Mouse (Mus musculus) liver, embryonic 16.5 days (tissue): ENCODE measurements around the gene Mt3. TPM values are rescaled to one million over a fixed set of nuclear protein-coding genes. Genes with fewer than 3 reads are reported as not detected.

Experiments
- ATAC-seq: fragments of 200-750 bp; cut with Nextera tagmentation; 2 replicates; pipeline ENCODE4 v1.8.0; 2017; ENCODE audit warnings: low read depth, mild to moderate bottlenecking, moderate number of reproducible peaks, moderate library complexity
- H3K27ac ChIP-seq: fragments of 300-500 bp; sonication (generic); 2 replicates; pipeline ENCODE4 v1.5.1; 2014; ENCODE audit warnings: mild to moderate bottlenecking, low read length
- H3K27me3 ChIP-seq: fragments of 300-500 bp; sonication (generic); 2 replicates; pipeline ENCODE4 v1.6.1; 2014; ENCODE audit warnings: low read depth, low read length, mixed read lengths; ENCODE audit not compliant: control insufficient read depth, insufficient read depth
- H3K36me3 ChIP-seq: fragments of 300-500 bp; sonication (generic); 2 replicates; pipeline ENCODE4 v1.6.1; 2014; ENCODE audit warnings: mild to moderate bottlenecking; ENCODE audit not compliant: control insufficient read depth, insufficient read depth
- H3K4me1 ChIP-seq: fragments of 300-500 bp; sonication (generic); 2 replicates; pipeline ENCODE4 v1.6.1; 2014; ENCODE audit warnings: low read depth, low read length, mixed read lengths; ENCODE audit not compliant: control insufficient read depth
- H3K4me2 ChIP-seq: fragments of 300-500 bp; sonication (generic); 2 replicates; pipeline ENCODE4 v1.6.1; 2014; ENCODE audit warnings: low read depth, low read length, mixed read lengths
- H3K4me3 ChIP-seq: fragments of 300-500 bp; sonication (generic); 2 replicates; pipeline ENCODE4 v1.5.1; 2014; ENCODE audit warnings: low read depth, mild to moderate bottlenecking, low read length
- H3K9ac ChIP-seq: fragments of 300-500 bp; sonication (generic); 2 replicates; pipeline ENCODE4 v1.6.1; 2014; ENCODE audit warnings: low read depth, low read length
- H3K9me3 ChIP-seq: fragments of 300-500 bp; sonication (generic); replicated peaks from 2 replicates; pipeline ENCODE4 v1.6.1; 2016; ENCODE audit warnings: low read length; ENCODE audit not compliant: control insufficient read depth
- WGBS: fragments of 180-500 bp; shearing (Covaris S2); extraction: QIAGEN DNeasy Blood & Tissue Kit; methylation state at CpG from one replicate; pipeline ENCODE4 v1.1.7; 2014; ENCODE audit not compliant: insufficient replicate concordance; 5-methylcytosine and 5-hydroxymethylcytosine counted together
- polyA plus RNA-seq: library from polyadenylated mRNA; unstranded; fragments of >200 nt; fragmentation: Nextera tagmentation; extraction: Ambion mirVana; gene quantifications from 2 replicates; pipeline ENCODE4 v1.2.1, GENCODE M21; 2015

Gene Mt3
- polyA plus RNA-seq, 1 experiment from 2014 or later = 0.18 TPM

- Histone ChIP-seq H3K36me3 (no peaks in the 10 kb centered on the region), H3K4me3 (no peak overlapping the region; the same call in 1 of the 2 replicates), H3K4me2 (peak overlapping the region; percentile 68), H3K27me3 (peaks cover 7% of the 10 kb centered on the region), H3K9ac (peak overlapping the region; percentile 53), H3K4me1 (peaks cover 72% of the 10 kb centered on the region), H3K27ac (peak overlapping the region; percentile 93), H3K9me3 (no peaks in the 10 kb centered on the region)
- 40% methylated on average over 21 of the region's 21 CpGs for WGBS
- no peak for ATAC-seq
Measured at GRCm38 (mm10) chr8:94187290-94188002, 35.0 kb downstream of the Mt3 start.

DNA sequence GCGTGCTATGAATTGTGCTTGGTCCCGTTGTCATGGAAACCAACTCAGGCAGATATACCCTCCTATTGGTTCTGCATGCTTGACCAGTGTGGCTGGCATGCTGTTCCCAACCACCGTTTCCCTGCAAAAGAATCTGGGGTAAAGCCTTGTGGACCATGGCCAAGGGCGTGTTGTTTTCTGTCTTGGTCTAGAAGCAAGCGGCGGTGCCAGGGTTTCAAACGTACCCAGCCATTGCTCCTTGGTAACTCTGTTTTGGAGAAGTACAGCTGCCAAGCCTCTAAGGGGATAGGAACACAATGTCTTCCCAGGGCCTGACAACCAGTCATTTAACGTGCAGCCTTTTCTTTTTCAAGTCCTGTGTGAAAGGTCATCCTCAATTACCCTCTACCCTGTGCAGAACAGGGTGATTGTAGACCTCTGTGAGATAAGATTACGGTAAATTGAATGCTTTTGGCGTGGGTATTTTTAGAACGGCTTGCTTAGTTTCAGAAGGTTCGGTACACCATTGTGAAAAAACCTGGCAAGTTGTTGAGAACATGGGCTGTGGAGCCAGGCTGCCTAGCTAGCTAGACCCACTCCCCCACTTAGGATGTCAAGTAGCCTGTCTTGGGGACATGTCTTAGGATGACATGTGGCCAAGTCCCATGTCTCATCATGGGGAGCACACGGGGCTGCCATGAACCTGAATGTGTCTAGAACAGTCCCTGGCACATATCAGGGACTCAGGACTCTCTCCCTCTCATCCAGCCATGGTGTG is 37.0 kb downstream of the Mt3 start:
- H3K4me2 ChIP-seq = no peak overlapping the region
- 55% methylated on average over 13 of the region's 13 CpGs for WGBS
- peaks cover 53% of the 10 kb centered on the region for H3K4me1 ChIP-seq
- H3K27me3 ChIP-seq = peaks cover 6% of the 10 kb centered on the region
- H3K27ac ChIP-seq = no peak overlapping the region
- H3K9me3 ChIP-seq = no peaks in the 10 kb centered on the region
- no peak overlapping the region for H3K9ac ChIP-seq
- no peak overlapping the region for H3K4me3 ChIP-seq
- no peak for ATAC-seq
- H3K36me3 ChIP-seq = no peaks in the 10 kb centered on the region

DNA sequence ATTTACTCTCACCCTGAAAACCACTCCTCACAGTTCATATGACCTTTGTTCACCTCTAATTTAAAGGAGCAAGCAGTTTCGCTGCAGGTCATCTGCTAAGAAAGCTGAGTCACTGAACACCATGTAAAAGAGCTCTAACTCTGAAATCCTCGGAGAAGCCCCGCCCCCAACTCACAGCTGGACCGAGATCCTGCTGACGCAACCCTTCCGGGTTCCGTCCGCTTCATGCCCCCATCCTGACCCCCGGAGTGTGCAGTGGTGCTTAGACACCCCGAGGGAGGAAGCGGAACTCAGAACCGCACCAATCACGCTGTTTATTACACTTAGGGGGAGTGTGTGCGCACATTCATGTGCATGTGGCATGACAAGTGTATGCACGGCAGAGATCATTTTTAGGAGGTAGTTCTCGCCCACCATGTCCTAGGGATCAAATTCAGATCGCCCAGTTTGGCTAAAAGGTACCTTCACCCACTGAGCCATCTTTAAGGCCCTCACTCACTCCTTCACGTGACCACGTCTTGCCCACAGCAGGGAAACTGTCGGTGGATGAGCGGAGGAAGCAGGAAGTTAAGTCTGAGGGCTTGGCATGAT is 38.8 kb downstream of the Mt3 start:
- H3K9me3 ChIP-seq = no peaks in the 10 kb centered on the region
- H3K36me3 ChIP-seq = no peaks in the 10 kb centered on the region
- peak; percentile 31 for ATAC-seq
- peaks cover 38% of the 10 kb centered on the region for H3K4me1 ChIP-seq
- peak overlapping the region; percentile 56 for H3K4me3 ChIP-seq
- H3K9ac ChIP-seq = peak overlapping the region; percentile 62
- 10% methylated on average over 21 of the region's 21 CpGs for WGBS
- H3K27ac ChIP-seq = peak overlapping the region; percentile 32
- H3K27me3 ChIP-seq = peaks cover 3% of the 10 kb centered on the region
- peak overlapping the region; percentile 84 for H3K4me2 ChIP-seq

GRCm38 (mm10) chr8:94192926-94193325 is 40.5 kb downstream of the Mt3 start:
- H3K27ac ChIP-seq = no peak overlapping the region
- ATAC-seq = no peak
- H3K9me3 ChIP-seq = no peaks in the 10 kb centered on the region
- no peaks in the 10 kb centered on the region for H3K36me3 ChIP-seq
- H3K4me1 ChIP-seq = peaks cover 22% of the 10 kb centered on the region
- no peak overlapping the region for H3K4me3 ChIP-seq
- H3K9ac ChIP-seq = no peak overlapping the region
- 52% methylated on average over 1 of the region's 1 CpGs for WGBS
- H3K4me2 ChIP-seq = no peak overlapping the region
- H3K27me3 ChIP-seq = no peaks in the 10 kb centered on the region; the same call in none of the 2 replicates

DNA sequence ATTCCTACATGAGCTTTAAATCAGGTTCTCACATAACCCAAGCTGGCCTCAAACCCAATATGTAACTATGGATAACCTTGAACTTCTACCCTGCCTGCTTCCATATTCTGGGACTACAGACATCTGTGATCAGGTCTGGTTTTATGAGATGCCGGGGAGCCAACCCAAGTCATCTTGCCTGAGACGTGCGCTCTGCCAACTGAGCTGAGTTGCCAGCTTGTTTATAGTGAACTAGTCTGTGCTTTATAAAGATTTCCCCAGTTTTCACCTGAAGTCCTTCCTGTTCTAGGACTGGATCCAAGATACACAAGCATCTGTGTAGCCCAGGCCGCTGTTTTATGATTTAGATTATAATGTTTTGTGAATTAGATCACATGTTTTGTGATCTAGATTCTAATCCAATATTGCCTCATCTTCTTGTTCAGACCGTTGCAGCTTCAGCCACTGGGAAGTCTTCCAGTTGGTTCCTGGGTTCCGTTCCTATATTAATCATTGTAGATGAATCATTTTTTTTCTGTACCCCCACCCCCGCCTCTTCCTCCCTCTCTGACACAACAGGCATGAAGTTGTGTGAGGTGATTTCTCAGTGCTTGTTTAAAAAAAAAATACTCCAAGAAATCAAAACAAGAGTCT is 42.3 kb downstream of the Mt3 start:
- 71% methylated on average over 7 of the region's 7 CpGs for WGBS

DNA sequence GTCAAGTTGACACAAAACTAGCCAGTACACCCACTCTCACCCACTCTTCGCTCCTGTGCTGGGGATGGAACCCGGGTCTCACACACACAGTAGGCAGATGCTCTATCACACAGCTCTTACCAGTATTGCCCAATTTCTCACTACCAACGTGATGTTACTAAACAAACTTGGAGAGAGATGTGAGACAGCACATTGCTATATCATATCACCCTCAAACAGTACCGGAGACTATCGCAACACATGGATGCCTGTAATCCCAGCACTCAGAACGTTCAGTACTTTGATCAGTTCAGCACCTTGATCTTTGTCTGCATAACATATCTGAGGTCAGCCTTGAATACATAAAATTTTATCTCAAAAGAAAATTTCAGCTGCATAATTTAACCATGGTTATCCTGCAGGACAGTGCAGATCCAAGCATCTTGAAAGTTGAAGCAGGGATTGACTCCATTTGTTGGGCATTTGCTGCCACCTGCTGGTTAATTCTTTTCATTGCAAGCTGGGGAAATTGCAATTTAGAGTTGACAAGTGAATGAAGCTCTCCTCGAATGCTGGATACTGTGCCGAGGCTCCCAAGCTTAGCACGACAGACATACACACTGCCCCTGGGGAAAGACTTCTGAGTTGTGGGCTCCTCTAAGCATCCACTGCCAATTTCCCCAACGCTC is 46.9 kb downstream of the Mt3 start:
- no peaks in the 10 kb centered on the region; the same call in 1 of the 2 replicates for H3K27me3 ChIP-seq
- H3K4me3 ChIP-seq = no peak overlapping the region
- H3K27ac ChIP-seq = no peak overlapping the region
- no peaks in the 10 kb centered on the region for H3K9me3 ChIP-seq
- 43% methylated on average over 10 of the region's 10 CpGs for WGBS
- no peaks in the 10 kb centered on the region for H3K36me3 ChIP-seq
- no peak overlapping the region for H3K9ac ChIP-seq
- no peaks in the 10 kb centered on the region for H3K4me1 ChIP-seq
- peak; percentile 27; the same call in 1 of the 2 replicates for ATAC-seq
- H3K4me2 ChIP-seq = no peak overlapping the region

More for the DNA sequence above, 42.3 kb downstream of the Mt3 start:
- no peaks in the 10 kb centered on the region; the same call in 1 of the 2 replicates for H3K27me3 ChIP-seq
- H3K27ac ChIP-seq = no peak overlapping the region
- no peak overlapping the region for H3K4me2 ChIP-seq
- peaks cover 18% of the 10 kb centered on the region for H3K4me1 ChIP-seq
- H3K36me3 ChIP-seq = no peaks in the 10 kb centered on the region
- no peaks in the 10 kb centered on the region for H3K9me3 ChIP-seq
- no peak overlapping the region for H3K9ac ChIP-seq
- H3K4me3 ChIP-seq = no peak overlapping the region
- ATAC-seq = no peak

Other genes starting within 250 kb of the Mt3 start
- 31.5 and 38.6 TPM in 2 replicates for gene Amfr, start 139.8 kb upstream of the Mt3 start, polyA plus RNA-seq
- 73.7 and 81.3 TPM in 2 replicates for gene Nudt21, start 115.6 kb upstream of the Mt3 start, polyA plus RNA-seq
- 4.4 and 5.5 TPM in 2 replicates for gene Ogfod1, start 115.4 kb upstream of the Mt3 start, polyA plus RNA-seq
- 3.0 and 3.2 TPM in 2 replicates for gene Bbs2, start 53.7 kb upstream of the Mt3 start, polyA plus RNA-seq
- gene Mt4, start 15.4 kb upstream of the Mt3 start, polyA plus RNA-seq = 0.27 and 0.67 TPM in 2 replicates
- gene Mt2, start 20.1 kb downstream of the Mt3 start, polyA plus RNA-seq = 1,547 and 1,681 TPM in 2 replicates
- gene Mt1, start 26.5 kb downstream of the Mt3 start, polyA plus RNA-seq = 6,330 and 6,428 TPM in 2 replicates
- gene Nup93, start 62.0 kb downstream of the Mt3 start, polyA plus RNA-seq = 34.0 and 37.7 TPM in 2 replicates
- gene Slc12a3, start 176.6 kb downstream of the Mt3 start, polyA plus RNA-seq = 0.20 and 0.46 TPM in 2 replicates
- gene Herpud1, start 233.8 kb downstream of the Mt3 start, polyA plus RNA-seq = 197 and 219 TPM in 2 replicates